Mouse (Mus musculus) limb, embryonic 11.5 days (tissue): ENCODE results near the gene Aqp11. TPM values are rescaled to one million over a fixed set of nuclear protein-coding genes. Genes with fewer than 3 reads are reported as not detected.

Source experiments
- ATAC-seq: fragments of 200-750 bp; cut with Nextera tagmentation; 2 replicates; pipeline ENCODE4 v1.8.0; 2017; ENCODE audit warnings: low read depth; ENCODE audit not compliant: insufficient number of reproducible peaks, low FRiP score, low TSS enrichment
- DNase-seq: peaks from one replicate; pipeline ENCODE4 v3.0.0-alpha.2; 2015; ENCODE audit warnings: low spot score
- H3K27ac ChIP-seq: fragments of 300-500 bp; sonication (generic); replicated peaks from 2 replicates; pipeline ENCODE4 v1.5.1; 2014; ENCODE audit warnings: low read depth, mild to moderate bottlenecking, low read length
- H3K27me3 ChIP-seq: fragments of 300-500 bp; sonication (generic); 2 replicates; pipeline ENCODE4 v1.6.1; 2014; ENCODE audit warnings: mild to moderate bottlenecking, low read length, mixed read lengths; ENCODE audit not compliant: control insufficient read depth, insufficient read depth
- H3K36me3 ChIP-seq: fragments of 300-500 bp; sonication (generic); 2 replicates; pipeline ENCODE4 v1.6.1; 2014; ENCODE audit warnings: mild to moderate bottlenecking, low read length, moderate library complexity, mixed read lengths; ENCODE audit not compliant: control insufficient read depth, insufficient read depth
- H3K4me1 ChIP-seq: fragments of 300-500 bp; sonication (generic); 2 replicates; pipeline ENCODE4 v1.6.1; 2014; ENCODE audit warnings: low read length, mixed read lengths; ENCODE audit not compliant: control insufficient read depth, insufficient read depth
- H3K4me2 ChIP-seq: fragments of 300-500 bp; sonication (generic); 2 replicates; pipeline ENCODE4 v1.6.1; 2014; ENCODE audit warnings: low read depth, mild to moderate bottlenecking, moderate library complexity; ENCODE audit not compliant: severe bottlenecking
- H3K4me3 ChIP-seq: fragments of 300-500 bp; sonication (generic); 2 replicates; pipeline ENCODE4 v1.5.1; 2014; ENCODE audit warnings: low read depth, low read length
- H3K9ac ChIP-seq: fragments of 300-500 bp; sonication (generic); 2 replicates; pipeline ENCODE4 v1.6.1; 2014; ENCODE audit warnings: mild to moderate bottlenecking, low read length
- H3K9me3 ChIP-seq: fragments of 300-500 bp; sonication (generic); 2 replicates; pipeline ENCODE4 v1.6.1; 2016; ENCODE audit warnings: low read length; ENCODE audit not compliant: control insufficient read depth
- WGBS: fragments of 180-500 bp; shearing (Covaris S2); extraction: QIAGEN DNeasy Blood & Tissue Kit; methylation state at CpG from one replicate; pipeline ENCODE4 v1.1.7; 2014; 5-methylcytosine and 5-hydroxymethylcytosine counted together
- polyA plus RNA-seq: library from polyadenylated mRNA; unstranded; fragments of >200 nt; fragmentation: Nextera tagmentation; extraction: Ambion mirVana; gene quantifications from 2 replicates; pipeline ENCODE4 v1.2.1, GENCODE M21; 2014

Gene Aqp11
- polyA plus RNA-seq, 1 experiment from 2014 or later: 2.7 TPM

GRCm38 (mm10) chr7:97726080-97726479 is 12.0 kb downstream of the Aqp11 start:
- Histone ChIP-seq H3K4me1 (no peaks in the 10 kb centered on the region), H3K9me3 (no peaks in the 10 kb centered on the region), H3K27ac (no peak overlapping the region), H3K9ac (no peak overlapping the region), H3K36me3 (peaks cover 5% of the 10 kb centered on the region; the same call in 1 of the 2 replicates), H3K27me3 (no peaks in the 10 kb centered on the region), H3K4me2 (no peak overlapping the region), H3K4me3 (no peak overlapping the region)
- 90% methylated on average over 7 of the region's 7 CpGs for WGBS
- DNase-seq (no peak), ATAC-seq (no peak)

- no peak overlapping the region for H3K27ac ChIP-seq
- H3K4me2 ChIP-seq: no peak overlapping the region
- no peak overlapping the region for H3K9ac ChIP-seq
- 91% methylated on average over 6 of the region's 6 CpGs for WGBS
- no peaks in the 10 kb centered on the region for H3K27me3 ChIP-seq
- peaks cover 5% of the 10 kb centered on the region; the same call in 1 of the 2 replicates for H3K36me3 ChIP-seq
- DNase-seq (no peak), ATAC-seq (no peak)
- no peaks in the 10 kb centered on the region for H3K9me3 ChIP-seq
- H3K4me3 ChIP-seq: no peak overlapping the region
- H3K4me1 ChIP-seq: no peaks in the 10 kb centered on the region
Measured at GRCm38 (mm10) chr7:97725401-97725800, 12.7 kb downstream of the Aqp11 start.

GRCm38 (mm10) chr7:97723646-97724538 is 14.2 kb downstream of the Aqp11 start:
- H3K27ac ChIP-seq: no peak overlapping the region
- DNase-seq (no peak), ATAC-seq (no peak)
- 90% methylated on average over 11 of the region's 11 CpGs for WGBS
- no peaks in the 10 kb centered on the region for H3K27me3 ChIP-seq
- H3K9ac ChIP-seq: no peak overlapping the region
- no peaks in the 10 kb centered on the region for H3K9me3 ChIP-seq
- H3K4me2 ChIP-seq: no peak overlapping the region
- peaks cover 10% of the 10 kb centered on the region; the same call in 1 of the 2 replicates for H3K36me3 ChIP-seq
- no peaks in the 10 kb centered on the region for H3K4me1 ChIP-seq
- H3K4me3 ChIP-seq: no peak overlapping the region

GRCm38 (mm10) chr7:97722278-97722918 is 15.7 kb downstream of the Aqp11 start:
- ATAC-seq: no peak
- H3K36me3 ChIP-seq: peaks cover 12% of the 10 kb centered on the region; the same call in 1 of the 2 replicates

GRCm38 (mm10) chr7:97720109-97720508 is 18.0 kb downstream of the Aqp11 start:
- H3K27ac ChIP-seq: no peak overlapping the region
- peaks cover 16% of the 10 kb centered on the region; the same call in 1 of the 2 replicates for H3K36me3 ChIP-seq
- H3K9me3 ChIP-seq: no peaks in the 10 kb centered on the region
- H3K4me3 ChIP-seq: no peak overlapping the region
- DNase-seq (no peak), ATAC-seq (no peak)
- no peak overlapping the region for H3K9ac ChIP-seq
- H3K4me2 ChIP-seq: no peak overlapping the region
- H3K4me1 ChIP-seq: no peaks in the 10 kb centered on the region
- H3K27me3 ChIP-seq: no peaks in the 10 kb centered on the region
- WGBS: 82% methylated on average over 5 of the region's 5 CpGs

More at GRCm38 (mm10) chr7:97722278-97722918, 15.7 kb downstream of the Aqp11 start:
- Histone ChIP-seq H3K4me3 (no peak overlapping the region), H3K9me3 (no peaks in the 10 kb centered on the region), H3K4me2 (no peak overlapping the region), H3K27me3 (no peaks in the 10 kb centered on the region), H3K4me1 (no peaks in the 10 kb centered on the region), H3K27ac (no peak overlapping the region), H3K9ac (no peak overlapping the region)
- DNase-seq: no peak
- 92% methylated on average over 7 of the region's 7 CpGs for WGBS

GRCm38 (mm10) chr7:97719078-97719477 is 19.0 kb downstream of the Aqp11 start:
- Histone ChIP-seq H3K9me3 (no peaks in the 10 kb centered on the region), H3K36me3 (peaks cover 22% of the 10 kb centered on the region), H3K4me2 (no peak overlapping the region), H3K4me1 (no peaks in the 10 kb centered on the region), H3K4me3 (no peak overlapping the region), H3K9ac (no peak overlapping the region), H3K27ac (no peak overlapping the region), H3K27me3 (no peaks in the 10 kb centered on the region)
- ATAC-seq: no peak
- no peak for DNase-seq
- 80% methylated on average over 5 of the region's 5 CpGs for WGBS

- Histone ChIP-seq H3K4me1 (no peaks in the 10 kb centered on the region), H3K4me2 (no peak overlapping the region), H3K9me3 (no peaks in the 10 kb centered on the region), H3K27me3 (no peaks in the 10 kb centered on the region), H3K36me3 (peaks cover 26% of the 10 kb centered on the region), H3K4me3 (no peak overlapping the region), H3K9ac (no peak overlapping the region), H3K27ac (no peak overlapping the region)
- DNase-seq (no peak), ATAC-seq (no peak)
- WGBS: 85% methylated on average over 1 of the region's 1 CpGs
Measured at GRCm38 (mm10) chr7:97717326-97717725, 20.8 kb downstream of the Aqp11 start.

- peaks cover 21% of the 10 kb centered on the region for H3K36me3 ChIP-seq
- no peak for ATAC-seq
- H3K9ac ChIP-seq: no peak overlapping the region
- H3K4me1 ChIP-seq: no peaks in the 10 kb centered on the region
- H3K9me3 ChIP-seq: no peaks in the 10 kb centered on the region
- H3K27me3 ChIP-seq: no peaks in the 10 kb centered on the region
- no peak for DNase-seq
- H3K4me3 ChIP-seq: no peak overlapping the region
- H3K27ac ChIP-seq: no peak overlapping the region
- H3K4me2 ChIP-seq: no peak overlapping the region
- 95% methylated on average over 5 of the region's 5 CpGs for WGBS
Measured at GRCm38 (mm10) chr7:97714651-97715050, 23.4 kb downstream of the Aqp11 start.
